Comparison of ENCODE assay signal across 14 mouse cellular contexts in the genomic region with DNA sequence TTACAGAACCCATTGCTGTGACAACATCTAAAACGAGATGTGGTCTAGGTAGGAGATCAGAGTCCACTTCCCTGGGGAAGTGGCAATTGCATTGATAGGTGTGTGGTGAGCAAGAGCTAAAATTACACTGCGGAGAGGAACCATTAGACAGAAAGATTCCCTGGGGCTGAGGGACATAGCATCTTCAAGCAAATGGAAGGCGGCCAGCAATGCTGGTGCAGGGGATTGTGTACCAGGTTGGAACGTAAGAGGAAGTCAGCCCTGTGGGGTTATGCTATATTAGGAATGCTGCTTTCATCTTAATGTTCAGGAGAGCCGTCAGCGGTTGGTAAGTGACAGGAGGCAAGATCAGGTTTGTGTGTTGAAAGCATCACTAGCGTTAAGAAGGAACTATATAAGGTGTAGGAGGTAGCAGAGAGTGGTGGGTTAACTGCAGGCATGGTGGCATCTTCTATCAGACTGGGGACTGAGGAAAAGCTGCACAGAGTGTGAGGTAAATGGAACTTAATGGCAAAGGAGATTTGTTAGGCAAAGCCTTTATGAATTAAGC. TPM values are rescaled to one million over a fixed set of nuclear protein-coding genes. Genes with fewer than 3 reads are reported as not detected.
DNase-seq lines count a peak whose midpoint lies in the region; ATAC-seq lines count a peak whose summit lies in the region.
"Had no signal": no experiment of that assay in that cellular context is flagged by ENCODE, and none has a peak within 500 bp of the region (broad histone marks: within the 10 kb centered on the region; RNA-seq: fewer than 3 reads in every experiment).

No protein-coding gene starts in this region.

- H3K9ac ChIP-seq in midbrain, embryonic 11.5 days (ENCODE audit: low read length), result no peak overlapping the region
- H3K9ac ChIP-seq in midbrain, embryonic 16.5 days (ENCODE audit: low read depth, low read length), result no peak overlapping the region
- H3K9ac ChIP-seq: forebrain, postnatal 0 days; limb, embryonic 15.5 days; lung, embryonic 14.5 days had no signal

- no peak overlapping the region for H3K27ac ChIP-seq in midbrain, embryonic 11.5 days (ENCODE audit: low read depth, low read length)
- no peak overlapping the region for H3K27ac ChIP-seq in midbrain, embryonic 16.5 days (ENCODE audit: low read length)
- no peak overlapping the region for H3K27ac ChIP-seq in forebrain, embryonic 10.5 days
- H3K27ac ChIP-seq: limb, embryonic 15.5 days had no signal

- H3K9me3 ChIP-seq in midbrain, embryonic 11.5 days (ENCODE audit: control insufficient read depth, low read length), result no peaks in the 10 kb centered on the region
- no peaks in the 10 kb centered on the region for H3K9me3 ChIP-seq in midbrain, embryonic 16.5 days (replicated peaks; ENCODE audit: control insufficient read depth, low read length, poor library complexity, severe bottlenecking)
- H3K9me3 ChIP-seq in forebrain, embryonic 10.5 days, result no peaks in the 10 kb centered on the region
- H3K9me3 ChIP-seq: limb, embryonic 15.5 days had no signal

- H3K4me1 ChIP-seq in midbrain, embryonic 11.5 days (ENCODE audit: control insufficient read depth, insufficient read depth, low read length), result peaks cover 8% of the 10 kb centered on the region
- peaks cover 16% of the 10 kb centered on the region for H3K4me1 ChIP-seq in midbrain, embryonic 16.5 days (ENCODE audit: control insufficient read depth, insufficient read depth, low read length)
- peaks cover 19% of the 10 kb centered on the region for H3K4me1 ChIP-seq in forebrain, embryonic 10.5 days
- H3K4me1 ChIP-seq: limb, embryonic 15.5 days had no signal

- H3K36me3 ChIP-seq in midbrain, embryonic 11.5 days (ENCODE audit: control insufficient read depth, insufficient read depth, low read length), result no peaks in the 10 kb centered on the region
- peaks cover 9% of the 10 kb centered on the region; the same call in 1 of the 2 replicates for H3K36me3 ChIP-seq in midbrain, embryonic 16.5 days (ENCODE audit: control insufficient read depth, insufficient read depth, low read length)
- peaks cover 15% of the 10 kb centered on the region for H3K36me3 ChIP-seq in forebrain, embryonic 10.5 days (replicated peaks)
- H3K36me3 ChIP-seq: limb, embryonic 15.5 days had no signal

- DNase-seq in cerebellum, postnatal 25 days, result peak; percentile 23 to 33
- DNase-seq in cerebellum, adult 11-12 months, result no peak
- DNase-seq in midbrain, embryonic 11.5 days (ENCODE audit: low spot score, missing footprints), result peak; percentile 77
- DNase-seq in adipocyte (ENCODE audit: low spot score), result peak; percentile 55
- DNase-seq in forebrain, embryonic 10.5 days (ENCODE audit: extremely low spot score, low spot score), result no peak
- DNase-seq: forebrain, postnatal 0 days; gastrocnemius, postnatal 25 days; kidney, adult 11 months; kidney, postnatal 36 days; lung, embryonic 14.5 days; thymus, adult 18-20 months had no signal

- no peak for ATAC-seq in midbrain, embryonic 11.5 days (ENCODE audit: low FRiP score)
- ATAC-seq in midbrain, embryonic 16.5 days, result no peak
- ATAC-seq in megakaryocyte, adult 5-6 weeks (ENCODE audit: poor library complexity, severe bottlenecking), result peak; percentile 19
- ATAC-seq: forebrain, postnatal 0 days had no signal

- no peak overlapping the region for H3K4me3 ChIP-seq in midbrain, embryonic 11.5 days (ENCODE audit: low read depth, low read length)
- no peak overlapping the region for H3K4me3 ChIP-seq in midbrain, embryonic 16.5 days (ENCODE audit: low read depth, low read length)
- no peak overlapping the region for H3K4me3 ChIP-seq in forebrain, embryonic 10.5 days
- H3K4me3 ChIP-seq: limb, embryonic 15.5 days had no signal

- H3K27me3 ChIP-seq in midbrain, embryonic 11.5 days (ENCODE audit: control insufficient read depth, insufficient read depth, low read length), result no peaks in the 10 kb centered on the region
- no peaks in the 10 kb centered on the region for H3K27me3 ChIP-seq in midbrain, embryonic 16.5 days (ENCODE audit: control insufficient read depth, insufficient read depth, low read depth, low read length)
- no peaks in the 10 kb centered on the region for H3K27me3 ChIP-seq in forebrain, embryonic 10.5 days (ENCODE audit: poor library complexity, severe bottlenecking)
- H3K27me3 ChIP-seq: limb, embryonic 15.5 days had no signal

- WGBS in midbrain, embryonic 11.5 days, result 83% methylated on average over 7 of the region's 7 CpGs
- 67% methylated on average over 7 of the region's 7 CpGs for WGBS in midbrain, embryonic 16.5 days
- WGBS in forebrain, embryonic 10.5 days, result 82% methylated on average over 7 of the region's 7 CpGs

- H3K4me2 ChIP-seq in midbrain, embryonic 11.5 days, result no peak overlapping the region
- no peak overlapping the region for H3K4me2 ChIP-seq in midbrain, embryonic 16.5 days (ENCODE audit: low read length)
- H3K4me2 ChIP-seq: limb, embryonic 15.5 days; lung, embryonic 14.5 days had no signal

RNA-seq across cellular contexts. Expression of gene Rgs2, which starts 4.5 kb away (rescaled TPM):
- polyA plus RNA-seq in midbrain, embryonic 11.5 days (2014; fragmentation: Nextera tagmentation; extraction: Ambion mirVana), result 83.6 and 90.7 TPM in 2 replicates
- 133 and 147 TPM in 2 replicates for polyA plus RNA-seq in midbrain, embryonic 16.5 days (2015; fragmentation: Nextera tagmentation; extraction: Ambion mirVana)
- total RNA-seq in megakaryocyte, adult 5-6 weeks (2015), result 474 and 499 TPM in 2 replicates
- 300 and 347 TPM in 2 replicates for total RNA-seq in megakaryocyte, adult 5-6 weeks (2017)
- polyA plus RNA-seq in forebrain, embryonic 10.5 days (2016; fragmentation: Nextera tagmentation; extraction: Ambion mirVana), result 30.9 and 34.2 TPM in 2 replicates

Comparison
In these comparisons a context has a peak if more than half of its experiments do, and no peak if none do; other contexts are left out.
1. DNase-seq: peak in cerebellum, postnatal 25 days (2 of 2), midbrain, embryonic 11.5 days (single experiment) and adipocyte (single experiment); none in cerebellum, adult 11-12 months (single experiment) and forebrain, embryonic 10.5 days (single experiment).